In the genomic region with DNA sequence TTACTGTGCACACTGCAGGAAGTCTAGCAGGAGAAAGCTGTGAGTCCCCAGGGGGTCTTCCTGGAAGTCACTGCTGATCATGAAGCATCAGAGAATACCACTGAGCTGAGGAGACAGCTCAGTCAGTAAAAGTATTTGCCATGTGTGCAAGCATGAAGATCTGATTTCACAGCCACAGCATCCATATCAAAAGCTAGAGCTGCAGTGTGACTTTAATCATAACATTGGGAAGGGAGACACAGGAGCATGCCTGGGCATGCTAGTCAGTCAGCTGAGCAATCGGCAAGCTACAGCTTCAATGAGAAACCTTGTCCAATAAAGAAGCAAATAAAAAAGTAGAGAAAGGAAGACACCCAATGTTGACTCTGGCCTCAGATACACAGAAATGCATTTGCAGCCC, we compare ENCODE assay signal across 22 mouse cellular contexts.
DNase-seq lines count a peak whose midpoint lies in the region; ATAC-seq and TF ChIP-seq lines count a peak whose summit lies in the region.
"Had no signal": no experiment of that assay in that cellular context is flagged by ENCODE, and none has a peak within 500 bp of the region (broad histone marks: within the 10 kb centered on the region; RNA-seq: fewer than 3 reads in every experiment).

No protein-coding gene starts in this region.

- H3K4me2 ChIP-seq in hindbrain, embryonic 11.5 days (replicated peaks; ENCODE audit: low read depth, low read length) = no peak overlapping the region
- no peak overlapping the region for H3K4me2 ChIP-seq in hindbrain, embryonic 14.5 days (replicated peaks)
- H3K4me2 ChIP-seq in embryonic facial prominence, embryonic 14.5 days (ENCODE audit: low read depth, low read length) = no peak overlapping the region
- no peak overlapping the region for H3K4me2 ChIP-seq in midbrain, postnatal 0 days (ENCODE audit: low read depth, low read length, poor library complexity, severe bottlenecking)
- no peak overlapping the region for H3K4me2 ChIP-seq in stomach, postnatal 0 days (replicated peaks; ENCODE audit: low read depth)
- H3K4me2 ChIP-seq: embryonic facial prominence, embryonic 12.5 days; limb, embryonic 12.5 days; liver, embryonic 13.5 days had no signal

- WGBS in hindbrain, embryonic 11.5 days = 54% methylated on average over 1 of the region's 1 CpGs
- 52% methylated on average over 1 of the region's 1 CpGs for WGBS in hindbrain, embryonic 14.5 days
- WGBS in embryonic facial prominence, embryonic 14.5 days = 45% methylated on average over 1 of the region's 1 CpGs
- WGBS in midbrain, postnatal 0 days = 33% methylated on average over 1 of the region's 1 CpGs
- 67% methylated on average over 1 of the region's 1 CpGs for WGBS in stomach, postnatal 0 days

- H3K36me3 ChIP-seq in hindbrain, embryonic 11.5 days (ENCODE audit: control insufficient read depth, insufficient read depth, low read length) = no peaks in the 10 kb centered on the region
- no peaks in the 10 kb centered on the region for H3K36me3 ChIP-seq in hindbrain, embryonic 14.5 days (replicated peaks; ENCODE audit: control insufficient read depth, insufficient read depth)
- no peaks in the 10 kb centered on the region for H3K36me3 ChIP-seq in embryonic facial prominence, embryonic 14.5 days (ENCODE audit: control insufficient read depth, insufficient read depth, low read length)
- no peaks in the 10 kb centered on the region for H3K36me3 ChIP-seq in midbrain, postnatal 0 days (ENCODE audit: insufficient read depth, low read length)
- H3K36me3 ChIP-seq in stomach, postnatal 0 days (ENCODE audit: control insufficient read depth, insufficient read depth, low read length) = no peaks in the 10 kb centered on the region
- H3K36me3 ChIP-seq: embryonic facial prominence, embryonic 12.5 days; forebrain, embryonic 10.5 days; heart, embryonic 10.5 days; limb, embryonic 12.5 days; liver, embryonic 13.5 days had no signal

- H3K27me3 ChIP-seq in hindbrain, embryonic 11.5 days (ENCODE audit: control insufficient read depth, insufficient read depth, low read length) = no peaks in the 10 kb centered on the region
- no peaks in the 10 kb centered on the region for H3K27me3 ChIP-seq in hindbrain, embryonic 14.5 days (ENCODE audit: control insufficient read depth, insufficient read depth, low read length)
- no peaks in the 10 kb centered on the region for H3K27me3 ChIP-seq in embryonic facial prominence, embryonic 14.5 days (replicated peaks; ENCODE audit: control insufficient read depth, insufficient read depth, low read length)
- H3K27me3 ChIP-seq in midbrain, postnatal 0 days (ENCODE audit: insufficient read depth, low read length) = no peaks in the 10 kb centered on the region
- H3K27me3 ChIP-seq in stomach, postnatal 0 days (ENCODE audit: control insufficient read depth, insufficient read depth, low read length) = no peaks in the 10 kb centered on the region
- H3K27me3 ChIP-seq: embryonic facial prominence, embryonic 12.5 days; limb, embryonic 12.5 days; liver, embryonic 13.5 days had no signal

- no peak overlapping the region for H3K9ac ChIP-seq in hindbrain, embryonic 11.5 days (ENCODE audit: low read depth, low read length)
- H3K9ac ChIP-seq in hindbrain, embryonic 14.5 days = no peak overlapping the region
- H3K9ac ChIP-seq in embryonic facial prominence, embryonic 14.5 days (ENCODE audit: low read depth, low read length) = no peak overlapping the region
- no peak overlapping the region for H3K9ac ChIP-seq in midbrain, postnatal 0 days (replicated peaks; ENCODE audit: low read length, poor library complexity, severe bottlenecking)
- no peak overlapping the region for H3K9ac ChIP-seq in stomach, postnatal 0 days (ENCODE audit: low read length)
- H3K9ac ChIP-seq: embryonic facial prominence, embryonic 12.5 days; limb, embryonic 12.5 days; liver, embryonic 13.5 days had no signal

- peak; percentile 2 for DNase-seq in hindbrain, embryonic 11.5 days (ENCODE audit: low spot score)
- DNase-seq in hindbrain, embryonic 14.5 days (ENCODE audit: low spot score) = no peak
- DNase-seq in Muller cell, postnatal 12 days (ENCODE audit: inconsistent ontology term) = peak; percentile 44
- peak; percentile 4 for DNase-seq in embryonic facial prominence, embryonic 14.5 days (ENCODE audit: low spot score)
- no peak for DNase-seq in midbrain, postnatal 0 days (ENCODE audit: low spot score)
- DNase-seq in stomach, postnatal 0 days (ENCODE audit: low spot score) = no peak
- DNase-seq in adrenal gland, postnatal 14 days = no peak
- DNase-seq: adrenal gland, postnatal 10 days; B cell, adult 2 months; cerebellum, adult 9-11 months; gastrocnemius, postnatal 14 days; heart, postnatal 10 days; kidney, adult 8-10 months; kidney, postnatal 25 days; liver, embryonic 13.5 days; right cerebral cortex, adult 18-20 months; thymus, adult 18-20 months had no signal

- H3K4me3 ChIP-seq in hindbrain, embryonic 11.5 days (ENCODE audit: low read depth, low read length) = no peak overlapping the region
- H3K4me3 ChIP-seq in hindbrain, embryonic 14.5 days (replicated peaks; ENCODE audit: low read length) = no peak overlapping the region
- H3K4me3 ChIP-seq in embryonic facial prominence, embryonic 14.5 days (ENCODE audit: low read depth, low read length) = no peak overlapping the region
- H3K4me3 ChIP-seq in midbrain, postnatal 0 days (ENCODE audit: low read depth, low read length) = no peak overlapping the region
- no peak overlapping the region for H3K4me3 ChIP-seq in stomach, postnatal 0 days (ENCODE audit: low read depth, low read length)
- H3K4me3 ChIP-seq: embryonic facial prominence, embryonic 12.5 days; forebrain, embryonic 10.5 days; heart, embryonic 10.5 days; limb, embryonic 12.5 days; liver, embryonic 13.5 days; myocyte had no signal

- no peak overlapping the region for H3K27ac ChIP-seq in hindbrain, embryonic 11.5 days (ENCODE audit: low read depth, low read length)
- no peak overlapping the region for H3K27ac ChIP-seq in hindbrain, embryonic 14.5 days
- no peak overlapping the region for H3K27ac ChIP-seq in embryonic facial prominence, embryonic 14.5 days (replicated peaks; ENCODE audit: low read depth, low read length)
- no peak overlapping the region for H3K27ac ChIP-seq in midbrain, postnatal 0 days (ENCODE audit: low read depth, low read length)
- H3K27ac ChIP-seq in stomach, postnatal 0 days (replicated peaks) = no peak overlapping the region
- H3K27ac ChIP-seq: embryonic facial prominence, embryonic 12.5 days; forebrain, embryonic 10.5 days; heart, embryonic 10.5 days; limb, embryonic 12.5 days; liver, embryonic 13.5 days had no signal

- no peaks in the 10 kb centered on the region for H3K9me3 ChIP-seq in hindbrain, embryonic 11.5 days (ENCODE audit: control insufficient read depth, low read length)
- no peaks in the 10 kb centered on the region for H3K9me3 ChIP-seq in hindbrain, embryonic 14.5 days (ENCODE audit: control insufficient read depth, low read length)
- H3K9me3 ChIP-seq in embryonic facial prominence, embryonic 14.5 days (ENCODE audit: control insufficient read depth, low read length) = no peaks in the 10 kb centered on the region
- no peaks in the 10 kb centered on the region for H3K9me3 ChIP-seq in midbrain, postnatal 0 days (ENCODE audit: low read length)
- no peaks in the 10 kb centered on the region for H3K9me3 ChIP-seq in stomach, postnatal 0 days (ENCODE audit: control insufficient read depth, low read length)
- H3K9me3 ChIP-seq: embryonic facial prominence, embryonic 12.5 days; forebrain, embryonic 10.5 days; heart, embryonic 10.5 days; limb, embryonic 12.5 days; liver, embryonic 13.5 days had no signal

- no peaks in the 10 kb centered on the region for H3K4me1 ChIP-seq in hindbrain, embryonic 11.5 days (replicated peaks; ENCODE audit: control insufficient read depth, insufficient read depth, low read length)
- no peaks in the 10 kb centered on the region for H3K4me1 ChIP-seq in hindbrain, embryonic 14.5 days (replicated peaks; ENCODE audit: control insufficient read depth, insufficient read depth, low read length)
- no peaks in the 10 kb centered on the region for H3K4me1 ChIP-seq in embryonic facial prominence, embryonic 14.5 days (ENCODE audit: control insufficient read depth, insufficient read depth, low read length)
- no peaks in the 10 kb centered on the region for H3K4me1 ChIP-seq in midbrain, postnatal 0 days (ENCODE audit: insufficient read depth, low read length)
- no peaks in the 10 kb centered on the region for H3K4me1 ChIP-seq in stomach, postnatal 0 days (replicated peaks; ENCODE audit: control insufficient read depth, insufficient read depth)
- H3K4me1 ChIP-seq: embryonic facial prominence, embryonic 12.5 days; forebrain, embryonic 10.5 days; heart, embryonic 10.5 days; limb, embryonic 12.5 days; liver, embryonic 13.5 days had no signal

- TF ChIP-seq EP300 in stomach, postnatal 0 days (optimal IDR thresholded peaks at IDR 0.05) = no peak

- no peak for TF ChIP-seq CTCF in midbrain, postnatal 0 days (IDR thresholded peaks at IDR 0.05)
- no peak for TF ChIP-seq CTCF in stomach, postnatal 0 days (IDR thresholded peaks at IDR 0.05; ENCODE audit: low read depth)

- ATAC-seq in hindbrain, embryonic 11.5 days (ENCODE audit: low FRiP score) = peak; percentile 39; the same call in 1 of the 2 replicates
- no peak for ATAC-seq in hindbrain, embryonic 14.5 days (ENCODE audit: low FRiP score)
- no peak for ATAC-seq in embryonic facial prominence, embryonic 14.5 days (ENCODE audit: low read depth)
- 0 out of 2 replicates have a peak, but pooled peaks have one; percentile 44 for ATAC-seq in midbrain, postnatal 0 days (ENCODE audit: low FRiP score)
- no peak for ATAC-seq in stomach, postnatal 0 days (ENCODE audit: low FRiP score, low TSS enrichment)

Comparison
In these comparisons a context has a peak if more than half of its experiments do, and no peak if none do; other contexts are left out.
1. ATAC-seq: peak in hindbrain, embryonic 11.5 days (single experiment) and midbrain, postnatal 0 days (single experiment); none in hindbrain, embryonic 14.5 days (single experiment), embryonic facial prominence, embryonic 14.5 days (single experiment) and stomach, postnatal 0 days (single experiment).
2. DNase-seq: peak in hindbrain, embryonic 11.5 days (single experiment), Muller cell, postnatal 12 days (single experiment) and embryonic facial prominence, embryonic 14.5 days (single experiment); none in hindbrain, embryonic 14.5 days (single experiment), midbrain, postnatal 0 days (single experiment), stomach, postnatal 0 days (single experiment) and adrenal gland, postnatal 14 days (single experiment).